Mouse (Mus musculus): ENCODE results near the gene Rragc. TPM values are rescaled to one million over a fixed set of nuclear protein-coding genes. Genes with fewer than 3 reads are reported as not detected.

The Rragc gene
- polyA plus RNA-seq, 1 experiment from 2014 or later, result 54.8 TPM

GRCm38 (mm10) chr4:123957891-123958290, 40.6 kb downstream of the Rragc start:
- no peak overlapping the region for H3K4me3 ChIP-seq (ENCODE audit: low read depth, low read length)
- H3K4me2 ChIP-seq (replicated peaks; ENCODE audit: low read depth, low read length), result no peak overlapping the region
- 0 out of 2 replicates have a peak, but pooled peaks cover 12% of the 10 kb centered on the region for H3K4me1 ChIP-seq (ENCODE audit: control insufficient read depth, insufficient read depth, low read length)
- no peak overlapping the region for H3K27ac ChIP-seq (ENCODE audit: low read length)
- no peak for ATAC-seq (ENCODE audit: insufficient number of reproducible peaks, insufficient read depth, low FRiP score, low read depth)
- no peak overlapping the region for H3K9ac ChIP-seq (replicated peaks; ENCODE audit: low read depth, low read length)
- H3K9me3 ChIP-seq (ENCODE audit: control insufficient read depth, low read depth, low read length), result no peaks in the 10 kb centered on the region
- 61% methylated on average over 4 of the region's 4 CpGs for WGBS
- H3K36me3 ChIP-seq (ENCODE audit: control insufficient read depth, insufficient read depth, low read length), result no peaks in the 10 kb centered on the region
- peaks cover 3% of the 10 kb centered on the region; the same call in 1 of the 2 replicates for H3K27me3 ChIP-seq (ENCODE audit: control insufficient read depth, insufficient read depth, low read length)

- H3K9ac ChIP-seq (replicated peaks; ENCODE audit: low read depth, low read length), result no peak overlapping the region
- WGBS, result 38% methylated on average over 4 of the region's 4 CpGs
- no peak overlapping the region for H3K4me3 ChIP-seq (ENCODE audit: low read depth, low read length)
- no peak for ATAC-seq (ENCODE audit: insufficient number of reproducible peaks, insufficient read depth, low FRiP score, low read depth)
- no peak overlapping the region for H3K27ac ChIP-seq (ENCODE audit: low read length)
- no peak overlapping the region for H3K4me2 ChIP-seq (replicated peaks; ENCODE audit: low read depth, low read length)
- H3K4me1 ChIP-seq (ENCODE audit: control insufficient read depth, insufficient read depth, low read length), result 0 out of 2 replicates have a peak, but pooled peaks cover 12% of the 10 kb centered on the region
- no peaks in the 10 kb centered on the region for H3K9me3 ChIP-seq (ENCODE audit: control insufficient read depth, low read depth, low read length)
- 0 out of 2 replicates have a peak, but pooled peaks cover 3% of the 10 kb centered on the region for H3K27me3 ChIP-seq (ENCODE audit: control insufficient read depth, insufficient read depth, low read length)
- H3K36me3 ChIP-seq (ENCODE audit: control insufficient read depth, insufficient read depth, low read length), result no peaks in the 10 kb centered on the region
These were observed 43.7 kb downstream of the Rragc start for GRCm38 (mm10) chr4:123960955-123961354.

- Histone ChIP-seq H3K4me2 (replicated peaks; ENCODE audit: low read depth, low read length) (no peak overlapping the region), H3K27ac (ENCODE audit: low read length) (no peak overlapping the region), H3K36me3 (ENCODE audit: control insufficient read depth, insufficient read depth, low read length) (no peaks in the 10 kb centered on the region), H3K9ac (replicated peaks; ENCODE audit: low read depth, low read length) (no peak overlapping the region), H3K4me3 (ENCODE audit: low read depth, low read length) (no peak overlapping the region), H3K27me3 (ENCODE audit: control insufficient read depth, insufficient read depth, low read length) (no peaks in the 10 kb centered on the region), H3K9me3 (ENCODE audit: control insufficient read depth, low read depth, low read length) (no peaks in the 10 kb centered on the region), H3K4me1 (ENCODE audit: control insufficient read depth, insufficient read depth, low read length) (0 out of 2 replicates have a peak, but pooled peaks cover 3% of the 10 kb centered on the region)
- no peak for ATAC-seq (ENCODE audit: insufficient number of reproducible peaks, insufficient read depth, low FRiP score, low read depth)
- 68% methylated on average over 9 of the region's 9 CpGs for WGBS
These were observed 45.5 kb downstream of the Rragc start for GRCm38 (mm10) chr4:123962721-123963120.

- Histone ChIP-seq H3K9ac (replicated peaks; ENCODE audit: low read depth, low read length) (no peak overlapping the region), H3K4me2 (replicated peaks; ENCODE audit: low read depth, low read length) (no peak overlapping the region), H3K27me3 (ENCODE audit: control insufficient read depth, insufficient read depth, low read length) (no peaks in the 10 kb centered on the region), H3K4me1 (ENCODE audit: control insufficient read depth, insufficient read depth, low read length) (no peaks in the 10 kb centered on the region), H3K36me3 (ENCODE audit: control insufficient read depth, insufficient read depth, low read length) (no peaks in the 10 kb centered on the region), H3K27ac (ENCODE audit: low read length) (no peak overlapping the region), H3K4me3 (ENCODE audit: low read depth, low read length) (no peak overlapping the region), H3K9me3 (ENCODE audit: control insufficient read depth, low read depth, low read length) (no peaks in the 10 kb centered on the region)
- no peak for ATAC-seq (ENCODE audit: insufficient number of reproducible peaks, insufficient read depth, low FRiP score, low read depth)
- 68% methylated on average over 8 of the region's 8 CpGs for WGBS
These were observed 51.5 kb downstream of the Rragc start for GRCm38 (mm10) chr4:123968663-123969321.

GRCm38 (mm10) chr4:123969458-123969857, 52.2 kb downstream of the Rragc start:
- no peak for ATAC-seq (ENCODE audit: insufficient number of reproducible peaks, insufficient read depth, low FRiP score, low read depth)
- Histone ChIP-seq H3K4me3 (ENCODE audit: low read depth, low read length) (no peak overlapping the region), H3K9me3 (ENCODE audit: control insufficient read depth, low read depth, low read length) (no peaks in the 10 kb centered on the region), H3K27me3 (ENCODE audit: control insufficient read depth, insufficient read depth, low read length) (no peaks in the 10 kb centered on the region), H3K36me3 (ENCODE audit: control insufficient read depth, insufficient read depth, low read length) (no peaks in the 10 kb centered on the region), H3K4me2 (replicated peaks; ENCODE audit: low read depth, low read length) (no peak overlapping the region), H3K9ac (replicated peaks; ENCODE audit: low read depth, low read length) (no peak overlapping the region), H3K4me1 (ENCODE audit: control insufficient read depth, insufficient read depth, low read length) (no peaks in the 10 kb centered on the region), H3K27ac (ENCODE audit: low read length) (no peak overlapping the region)
- 71% methylated on average over 7 of the region's 7 CpGs for WGBS

GRCm38 (mm10) chr4:123971059-123971458, 53.8 kb downstream of the Rragc start:
- Histone ChIP-seq H3K27me3 (ENCODE audit: control insufficient read depth, insufficient read depth, low read length) (no peaks in the 10 kb centered on the region), H3K36me3 (ENCODE audit: control insufficient read depth, insufficient read depth, low read length) (no peaks in the 10 kb centered on the region), H3K9me3 (ENCODE audit: control insufficient read depth, low read depth, low read length) (no peaks in the 10 kb centered on the region), H3K27ac (ENCODE audit: low read length) (no peak overlapping the region), H3K4me2 (replicated peaks; ENCODE audit: low read depth, low read length) (no peak overlapping the region), H3K9ac (replicated peaks; ENCODE audit: low read depth, low read length) (no peak overlapping the region), H3K4me3 (ENCODE audit: low read depth, low read length) (no peak overlapping the region), H3K4me1 (ENCODE audit: control insufficient read depth, insufficient read depth, low read length) (no peaks in the 10 kb centered on the region)
- 78% methylated on average over 4 of the region's 4 CpGs for WGBS
- no peak for ATAC-seq (ENCODE audit: insufficient number of reproducible peaks, insufficient read depth, low FRiP score, low read depth)

GRCm38 (mm10) chr4:123972423-123973049, 55.3 kb downstream of the Rragc start:
- H3K36me3 ChIP-seq (ENCODE audit: control insufficient read depth, insufficient read depth, low read length), result no peaks in the 10 kb centered on the region
- no peaks in the 10 kb centered on the region for H3K27me3 ChIP-seq (ENCODE audit: control insufficient read depth, insufficient read depth, low read length)
- H3K9ac ChIP-seq (replicated peaks; ENCODE audit: low read depth, low read length), result no peak overlapping the region
- H3K4me1 ChIP-seq (ENCODE audit: control insufficient read depth, insufficient read depth, low read length), result no peaks in the 10 kb centered on the region
- H3K9me3 ChIP-seq (ENCODE audit: control insufficient read depth, low read depth, low read length), result no peaks in the 10 kb centered on the region
- 11% methylated on average over 29 of the region's 29 CpGs for WGBS
- H3K4me2 ChIP-seq (replicated peaks; ENCODE audit: low read depth, low read length), result peak overlapping the region; percentile 42
- ATAC-seq (ENCODE audit: insufficient number of reproducible peaks, insufficient read depth, low FRiP score, low read depth), result no peak
- H3K27ac ChIP-seq (ENCODE audit: low read length), result no peak overlapping the region
- peak overlapping the region; percentile 17; the same call in 1 of the 2 replicates for H3K4me3 ChIP-seq (ENCODE audit: low read depth, low read length)

- no peak overlapping the region for H3K4me3 ChIP-seq (ENCODE audit: low read depth, low read length)
- no peak overlapping the region for H3K27ac ChIP-seq (ENCODE audit: low read length)
- H3K9me3 ChIP-seq (ENCODE audit: control insufficient read depth, low read depth, low read length), result no peaks in the 10 kb centered on the region
- no peaks in the 10 kb centered on the region for H3K4me1 ChIP-seq (ENCODE audit: control insufficient read depth, insufficient read depth, low read length)
- H3K27me3 ChIP-seq (ENCODE audit: control insufficient read depth, insufficient read depth, low read length), result no peaks in the 10 kb centered on the region
- 68% methylated on average over 5 of the region's 5 CpGs for WGBS
- H3K36me3 ChIP-seq (ENCODE audit: control insufficient read depth, insufficient read depth, low read length), result no peaks in the 10 kb centered on the region
- no peak overlapping the region for H3K4me2 ChIP-seq (replicated peaks; ENCODE audit: low read depth, low read length)
- no peak overlapping the region for H3K9ac ChIP-seq (replicated peaks; ENCODE audit: low read depth, low read length)
- no peak for ATAC-seq (ENCODE audit: insufficient number of reproducible peaks, insufficient read depth, low FRiP score, low read depth)
These were observed 64.9 kb downstream of the Rragc start for GRCm38 (mm10) chr4:123982105-123982504.
